Mouse (Mus musculus) CH12.LX (cell line): Measurements from ENCODE around the gene Zfp953. TPM values are rescaled to one million over a fixed set of nuclear protein-coding genes. Genes with fewer than 3 reads are reported as not detected.

Experiments
- DNase-seq: peaks from one replicate; pipeline ENCODE4 v3.0.0-alpha.2; 2013; ENCODE audit errors: extremely low read depth
- H3K27ac ChIP-seq: 2 replicates; pipeline ENCODE4 v1.5.1; 2012; ENCODE audit warnings: low read depth, mild to moderate bottlenecking, control low read depth, moderate library complexity; ENCODE audit not compliant: insufficient read depth
- H3K27me3 ChIP-seq: replicated peaks from 2 replicates; pipeline ENCODE3; 2012; ENCODE audit warnings: inconsistent platforms
- H3K36me3 ChIP-seq, 2 experiments: replicated peaks in 1 of 2; 2 replicates each; pipeline versions ENCODE3 to v1.6.1; 2012; ENCODE audit warnings: inconsistent platforms in 1 of 2, low read length in 1 of 2, mild to moderate bottlenecking in 1 of 2, mixed read lengths in 1 of 2, moderate library complexity in 1 of 2; ENCODE audit not compliant: control insufficient read depth in 1 of 2, insufficient read depth in 1 of 2
- H3K4me1 ChIP-seq, 2 experiments: 2 replicates each; pipeline ENCODE4 v1.6.1; 2012; ENCODE audit warnings: inconsistent platforms in 1 of 2, moderate library complexity in 1 of 2; ENCODE audit not compliant: insufficient read depth in 2 of 2, control insufficient read depth in 1 of 2
- H3K4me2 ChIP-seq: 2 replicates; pipeline ENCODE4 v1.6.1; 2012; ENCODE audit warnings: low read depth, mild to moderate bottlenecking, control low read depth; ENCODE audit not compliant: poor library complexity, insufficient read depth, severe bottlenecking
- H3K4me3 ChIP-seq, 3 experiments: fragments of 150-350 bp in 1 of 3; sonication (generic) in 1 of 3; replicated peaks in 1 of 3; 2 replicates each; pipeline versions ENCODE3 to v1.5.1; 2011 to 2012; ENCODE audit warnings: low read depth in 2 of 3, low read length in 2 of 3, mild to moderate bottlenecking in 2 of 3, moderate library complexity in 2 of 3, control low read depth in 1 of 3, improper control_type of control experiment in 1 of 3, inconsistent platforms in 1 of 3, mixed read lengths in 1 of 3; ENCODE audit not compliant: poor library complexity in 1 of 3
- H3K79me2 ChIP-seq: replicated peaks from 2 replicates; pipeline ENCODE4 v1.6.1; 2012; ENCODE audit warnings: mild to moderate bottlenecking, moderate library complexity; ENCODE audit not compliant: control insufficient read depth, poor library complexity, insufficient read depth, severe bottlenecking; ENCODE audit errors: extremely low read depth
- H3K9ac ChIP-seq: 2 replicates; pipeline ENCODE4 v1.6.1; 2012; ENCODE audit warnings: low read depth, mild to moderate bottlenecking, control low read depth, moderate library complexity; ENCODE audit not compliant: insufficient read depth
- H3K9me3 ChIP-seq: replicated peaks from 2 replicates; pipeline ENCODE3; 2012; ENCODE audit warnings: low read length, inconsistent platforms, mixed read lengths
- BHLHE40 ChIP-seq: IDR thresholded peaks from 2 replicates; pipeline ENCODE4 v1.6.1; 2011; ENCODE audit warnings: mild to moderate bottlenecking, low read depth, low read length, improper control_type of control experiment
- CHD2 ChIP-seq: IDR thresholded peaks from 2 replicates; pipeline ENCODE4 v1.6.1; 2011; ENCODE audit warnings: low read length, improper control_type of control experiment
- CTCF ChIP-seq, 2 experiments: IDR thresholded peaks in 1 of 2; conservative IDR thresholded peaks in 1 of 2; 2 replicates each; pipeline ENCODE4 v1.5.1; 2011 to 2012; ENCODE audit warnings: low read depth in 2 of 2, low read length in 2 of 2, improper control_type of control experiment in 1 of 2, inconsistent platforms in 1 of 2, mild to moderate bottlenecking in 1 of 2, moderate library complexity in 1 of 2
- ELF1 ChIP-seq: IDR thresholded peaks from 2 replicates; pipeline ENCODE4 v1.6.1; 2014; ENCODE audit warnings: low read depth, mild to moderate bottlenecking, inconsistent platforms, low read length, improper control_type of control experiment
- EP300 ChIP-seq: IDR thresholded peaks from 2 replicates; pipeline ENCODE4 v1.6.1; 2011; ENCODE audit warnings: low read length, improper control_type of control experiment
- GABPA ChIP-seq: IDR thresholded peaks from 2 replicates; pipeline ENCODE4 v1.6.1; 2012; ENCODE audit warnings: low read depth, low read length, improper control_type of control experiment, inconsistent platforms; ENCODE audit not compliant: insufficient replicate concordance
- IRF4 ChIP-seq: IDR thresholded peaks from 2 replicates; pipeline ENCODE4 v1.6.1; 2014; ENCODE audit warnings: low read depth, mild to moderate bottlenecking, inconsistent platforms, low read length, improper control_type of control experiment
- JUN ChIP-seq: IDR thresholded peaks from 2 replicates; pipeline ENCODE4 v1.6.1; 2011; ENCODE audit warnings: low read depth, mild to moderate bottlenecking, low read length, improper control_type of control experiment, moderate library complexity; ENCODE audit not compliant: insufficient read depth
- JUND ChIP-seq: conservative IDR thresholded peaks from 2 replicates; pipeline ENCODE4 v1.6.1; 2011; ENCODE audit warnings: low read depth, low read length, improper control_type of control experiment
- KAT2A ChIP-seq: IDR thresholded peaks from 2 replicates; pipeline ENCODE4 v1.6.1; 2012; ENCODE audit warnings: low read length, improper control_type of control experiment, inconsistent platforms; ENCODE audit not compliant: insufficient replicate concordance
- MAFK ChIP-seq: IDR thresholded peaks from 2 replicates; pipeline ENCODE4 v1.6.1; 2011; ENCODE audit warnings: low read length, improper control_type of control experiment; ENCODE audit not compliant: insufficient replicate concordance
- MAX ChIP-seq: IDR thresholded peaks from 2 replicates; pipeline ENCODE4 v1.6.1; 2011; ENCODE audit warnings: low read length, improper control_type of control experiment
- MAZ ChIP-seq: IDR thresholded peaks from 2 replicates; pipeline ENCODE4 v1.6.1; 2012; ENCODE audit warnings: low read depth, mild to moderate bottlenecking, inconsistent platforms, low read length, improper control_type of control experiment, moderate library complexity
- MEF2A ChIP-seq: IDR thresholded peaks from 2 replicates; pipeline ENCODE4 v1.6.1; 2014; ENCODE audit warnings: low read depth, mild to moderate bottlenecking, inconsistent platforms, low read length, improper control_type of control experiment, borderline replicate concordance
- MXI1 ChIP-seq: IDR thresholded peaks from 2 replicates; pipeline ENCODE4 v1.6.1; 2011; ENCODE audit warnings: mild to moderate bottlenecking, low read depth, low read length, improper control_type of control experiment
- NRF1 ChIP-seq: IDR thresholded peaks from 2 replicates; pipeline ENCODE4 v1.6.1; 2014; ENCODE audit warnings: low read depth, mild to moderate bottlenecking, inconsistent platforms, low read length, improper control_type of control experiment, moderate library complexity
- PAX5 ChIP-seq: IDR thresholded peaks from 2 replicates; pipeline ENCODE4 v1.6.1; 2012; ENCODE audit warnings: low read length, inconsistent platforms, mixed read lengths
- POLR2AphosphoS2 ChIP-seq: IDR thresholded peaks from 2 replicates; pipeline ENCODE4 v1.6.1; 2011; ENCODE audit warnings: low read depth, low read length, improper control_type of control experiment
- RAD21 ChIP-seq: IDR thresholded peaks from 2 replicates; pipeline ENCODE4 v1.6.1; 2011; ENCODE audit warnings: low read depth, mild to moderate bottlenecking, low read length, improper control_type of control experiment, moderate library complexity
- RCOR1 ChIP-seq: conservative IDR thresholded peaks from 2 replicates; pipeline ENCODE4 v1.6.1; 2012; ENCODE audit warnings: low read depth, mild to moderate bottlenecking, inconsistent platforms, low read length, improper control_type of control experiment
- SIN3A ChIP-seq: IDR thresholded peaks from 2 replicates; pipeline ENCODE4 v1.6.1; 2012; ENCODE audit warnings: low read length, improper control_type of control experiment, inconsistent platforms
- SMC3 ChIP-seq: IDR thresholded peaks from 2 replicates; pipeline ENCODE4 v1.6.1; 2011; ENCODE audit warnings: low read depth, low read length, improper control_type of control experiment
- USF1 ChIP-seq: IDR thresholded peaks from 2 replicates; pipeline ENCODE4 v1.6.1; 2014; ENCODE audit warnings: low read depth, mild to moderate bottlenecking, inconsistent platforms, low read length, improper control_type of control experiment
- ZKSCAN1 ChIP-seq: IDR thresholded peaks from 2 replicates; pipeline ENCODE4 v1.6.1; 2012; ENCODE audit warnings: low read depth, inconsistent platforms, low read length, improper control_type of control experiment, borderline replicate concordance
- ZMIZ1 ChIP-seq: IDR thresholded peaks from 2 replicates; pipeline ENCODE4 v1.6.1; 2012; ENCODE audit warnings: low read depth, mild to moderate bottlenecking, inconsistent platforms, low read length, improper control_type of control experiment
- ZNF384 ChIP-seq: IDR thresholded peaks from 2 replicates; pipeline ENCODE4 v1.6.1; 2012; ENCODE audit warnings: low read depth, low read length, improper control_type of control experiment, inconsistent platforms
- dilution Hi-C: fragments of 300-500 bp; cut with MboI; formaldehyde crosslinking; loops from 2 replicates; pipeline ENCODE4 v1.14.3; 2020; ENCODE audit warnings: low sequenced_read_pairs; ENCODE audit not compliant: extremely low pct_unique_long_range_greater_than_20kb, extremely low pct_ligation_motif_present
- in situ Hi-C: fragments of 300-500 bp; cut with MboI; formaldehyde crosslinking; loops from 3 replicates; pipeline ENCODE4 v1.14.3; 2019; ENCODE audit warnings: low sequenced_read_pairs, low pct_ligation_motif_present, low pct_unique_long_range_greater_than_20kb, mixed read lengths
- polyA plus RNA-seq: library from polyadenylated mRNA; unstranded; fragments of >175 nt; gene quantifications from 2 replicates; pipeline ENCODE4 v1.2.1, GENCODE M21; 2012; ENCODE audit warnings: low read depth; ENCODE audit not compliant: insufficient read length
- total RNA-seq, 2 experiments: library from RNA; depleted of rRNA; stranded (reverse); fragments of 300-350 nt in 1 of 2; fragments of >200 nt in 1 of 2; gene quantifications; 2 replicates each; pipeline ENCODE4 v1.2.3; 2012 to 2014

Gene Zfp953
- total and polyA plus RNA-seq, 3 experiments, result 1.8 to 5.6 (median 3.6) TPM

DNA sequence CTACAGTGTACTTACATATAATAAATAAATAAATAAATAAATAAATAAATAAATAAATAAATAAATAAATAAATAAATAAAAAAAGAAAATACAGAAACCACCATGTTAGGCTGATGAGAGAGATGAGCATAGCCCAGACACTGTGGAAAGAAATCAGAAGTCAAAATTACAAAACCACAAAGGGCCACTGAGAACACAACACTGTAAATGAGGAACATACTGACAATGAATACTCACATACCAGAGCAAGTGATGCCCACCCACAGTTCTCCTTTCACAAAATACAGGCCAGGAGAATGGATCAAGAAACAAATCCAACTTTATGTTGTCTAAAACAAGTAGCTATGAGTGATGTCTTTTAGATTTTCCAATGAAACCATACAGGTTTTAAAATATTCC lies 8.6 kb downstream of the Zfp953 start:
- dilution Hi-C loops, result no loop called here
- DNase-seq, result no peak
- H3K4me2 ChIP-seq, result no peak overlapping the region

GRCm38 (mm10) chr13:67343422-67343821 lies 17.0 kb downstream of the Zfp953 start:
- H3K79me2 ChIP-seq, result no peaks in the 10 kb centered on the region; the same call in 1 of the 2 replicates
- in situ Hi-C loops (no loop called here), dilution Hi-C loops (no loop called here)
- no peaks in the 10 kb centered on the region for H3K9me3 ChIP-seq
- H3K9ac ChIP-seq, result no peak overlapping the region
- DNase-seq, result no peak
- H3K4me2 ChIP-seq, result no peak overlapping the region
- peaks cover 22 to 48% of the 10 kb centered on the region in 2 experiments for H3K36me3 ChIP-seq
- no peaks in the 10 kb centered on the region for H3K4me1 ChIP-seq
- H3K27me3 ChIP-seq, result no peaks in the 10 kb centered on the region
- H3K27ac ChIP-seq, result no peak overlapping the region
- TF ChIP-seq NRF1 (no peak), JUND (no peak), JUN (no peak), ZMIZ1 (no peak), ZKSCAN1 (no peak), USF1 (no peak), MAZ (no peak), IRF4 (no peak), POLR2AphosphoS2 (no peak), SIN3A (no peak), CTCF (conservative IDR thresholded peaks at IDR 0.05 in 1 of 2, IDR thresholded peaks at IDR 0.05 in 1 of 2; ENCODE audit: low read depth in 2 of 2, low read length in 2 of 2) (no peak), MAX (no peak), BHLHE40 (no peak), SMC3 (no peak), ELF1 (no peak), RAD21 (no peak), KAT2A (no peak), MXI1 (no peak)
- TF ChIP-seq, all 38 proteins: peak for 0
- no peak overlapping the region for H3K4me3 ChIP-seq

More for the DNA sequence above, 8.6 kb downstream of the Zfp953 start:
- no peak overlapping the region for H3K9ac ChIP-seq
- peaks cover 0 to 2% of the 10 kb centered on the region in 2 experiments for H3K36me3 ChIP-seq
- H3K4me1 ChIP-seq, result no peaks in the 10 kb centered on the region
- no peak overlapping the region for H3K27ac ChIP-seq
- no peaks in the 10 kb centered on the region for H3K9me3 ChIP-seq
- no peak overlapping the region for H3K4me3 ChIP-seq
- in situ Hi-C loops, result no loop called here
- H3K27me3 ChIP-seq, result no peaks in the 10 kb centered on the region
- no peak for TF ChIP-seq MAZ
- no peak for TF ChIP-seq CHD2
- no peak for TF ChIP-seq JUND
- no peak for TF ChIP-seq IRF4
- no peak for TF ChIP-seq MAFK
- no peak for TF ChIP-seq PAX5
- no peak for TF ChIP-seq SIN3A
- no peak for TF ChIP-seq ZNF384
- no peak for TF ChIP-seq EP300
- no peak for TF ChIP-seq MEF2A
- TF ChIP-seq ELF1, result no peak
- no peak for TF ChIP-seq GABPA
- no peak for TF ChIP-seq NRF1
- no peak for TF ChIP-seq RCOR1
- TF ChIP-seq ZKSCAN1, result no peak
- H3K79me2 ChIP-seq, result peaks cover 2% of the 10 kb centered on the region; the same call in 1 of the 2 replicates
